Mouse (Mus musculus) lung, adult 2 months (tissue): Measurements from ENCODE around the gene Uba1. TPM values are rescaled to one million over a fixed set of nuclear protein-coding genes. Genes with fewer than 3 reads are reported as not detected.

Experiments
- DNase-seq: peaks from one replicate; pipeline ENCODE4 v3.0.0; 2022
- H3K4me1 ChIP-seq: fragments of 200-500 bp; 2 replicates; pipeline ENCODE4 v1.6.1; 2011; ENCODE audit warnings: low read length; ENCODE audit not compliant: control insufficient read depth, insufficient read depth
- H3K4me3 ChIP-seq: fragments of 200-500 bp; replicated peaks from 2 replicates; pipeline ENCODE3; 2011; ENCODE audit warnings: low read depth, mild to moderate bottlenecking, control low read depth, low read length; ENCODE audit errors: extremely low read depth
- CTCF ChIP-seq: fragments of 200-500 bp; IDR thresholded peaks from 2 replicates; pipeline ENCODE4 v1.5.1; 2011; ENCODE audit warnings: mild to moderate bottlenecking, low read length, control low read depth; ENCODE audit not compliant: insufficient read depth
- POLR2A ChIP-seq: fragments of 200-500 bp; IDR thresholded peaks from 2 replicates; pipeline ENCODE4 v1.6.1; 2011; ENCODE audit warnings: low read depth, mild to moderate bottlenecking, control low read depth, low read length, borderline replicate concordance; ENCODE audit errors: extremely low read depth
- WGBS: fragments of 180-500 bp; shearing (Covaris S2); methylation state at CpG from one replicate; pipeline ENCODE4 v1.1.7; 2018; 5-methylcytosine and 5-hydroxymethylcytosine counted together
- polyA plus RNA-seq: library from polyadenylated mRNA; depleted of rRNA; stranded (reverse); fragments of >200 nt; gene quantifications from 2 replicates; pipeline ENCODE4 v1.2.3, GENCODE M21; 2012

The Uba1 gene
- polyA plus RNA-seq, 1 experiment: 241 TPM

DNA sequence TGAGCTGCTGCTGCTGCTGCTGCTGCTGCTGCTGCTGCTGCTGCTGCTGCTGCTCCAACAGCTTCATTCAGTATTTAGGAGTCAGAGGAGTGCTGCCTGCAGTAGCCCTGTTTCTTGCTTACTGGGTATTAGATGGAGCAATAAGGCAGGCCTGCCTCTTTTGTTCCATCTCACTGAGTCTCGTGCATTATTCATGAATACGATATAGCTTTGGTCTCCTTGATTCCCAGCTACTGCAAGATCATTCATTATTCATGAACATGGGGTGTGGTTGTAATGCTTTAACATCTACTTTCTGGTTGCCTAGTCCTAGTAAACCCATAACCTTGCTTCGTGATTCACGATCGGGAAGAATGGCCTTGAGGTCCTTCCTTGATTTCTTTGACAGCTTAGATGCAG is 4.2 kb downstream of the Uba1 start:
- WGBS: 39% methylated on average over 5 of the region's 5 CpGs
- DNase-seq: no peak
- no peaks in the 10 kb centered on the region; the same call in 1 of the 2 replicates for H3K4me1 ChIP-seq
- TF ChIP-seq CTCF: no peak
- no peak for TF ChIP-seq POLR2A
- no peak overlapping the region for H3K4me3 ChIP-seq

DNA sequence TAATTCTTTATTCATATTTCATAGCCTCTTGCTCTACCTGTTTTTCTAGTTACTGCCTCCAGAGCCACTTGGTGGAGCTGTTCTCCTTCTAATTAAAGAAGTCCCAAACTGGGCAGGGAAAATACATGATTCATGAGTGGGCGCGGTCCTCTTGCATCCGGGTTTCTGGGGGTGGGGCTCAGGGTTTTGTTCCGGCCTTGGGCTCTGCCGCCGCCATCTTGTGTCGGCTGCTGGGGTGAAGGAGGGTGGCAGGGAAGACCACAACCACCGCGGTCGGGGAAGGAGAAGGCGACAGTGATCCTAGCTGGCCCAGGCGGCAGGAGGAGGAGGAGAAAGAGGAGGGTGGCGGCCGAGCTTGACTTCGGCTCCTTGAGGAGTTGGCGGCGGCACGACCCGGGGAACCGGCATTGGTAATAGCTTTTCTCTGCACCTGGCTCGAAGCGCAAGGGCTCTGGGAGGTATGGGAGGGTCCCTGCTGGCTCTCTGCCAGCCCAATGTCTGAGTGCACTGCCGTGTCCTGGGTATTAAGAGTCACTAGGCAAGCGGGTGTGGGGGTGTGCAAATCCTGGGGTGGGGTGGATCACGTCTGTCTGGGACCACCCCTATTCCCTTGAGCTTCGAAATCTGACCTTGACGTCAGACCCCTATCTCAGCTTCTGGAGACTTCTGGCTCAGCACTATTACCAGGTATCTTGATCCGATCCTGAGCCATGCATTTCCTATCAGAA is 4.8 kb downstream of the Uba1 start:
- Histone ChIP-seq H3K4me1 (no peaks in the 10 kb centered on the region; the same call in 1 of the 2 replicates), H3K4me3 (peak overlapping the region; percentile 94)
- TF ChIP-seq POLR2A (peak; percentile 72; the same call in 1 of the 2 replicates), CTCF (0 out of 2 replicates have a peak, but pooled peaks have one; percentile 8)
- peak; percentile 70 for DNase-seq
- WGBS: 23% methylated on average over 28 of the region's 28 CpGs

DNA sequence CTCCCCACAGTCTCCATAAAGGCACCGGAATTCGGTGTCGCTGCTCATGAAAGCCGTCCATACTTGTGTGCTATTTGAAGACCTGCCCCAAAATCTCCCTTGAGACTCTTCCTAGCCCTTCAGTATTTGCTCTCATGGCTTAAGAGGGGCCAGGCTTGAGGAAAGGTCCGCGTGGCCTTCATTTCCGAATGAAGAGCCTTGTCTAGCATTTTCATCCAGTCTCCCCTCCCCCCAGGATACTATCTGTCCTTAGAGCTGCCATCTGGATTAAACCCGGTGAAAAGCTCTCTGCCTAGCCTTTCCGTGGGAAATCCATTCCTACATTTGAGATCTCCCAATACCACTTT is 5.3 kb downstream of the Uba1 start:
- Histone ChIP-seq H3K4me3 (peak overlapping the region; percentile 94), H3K4me1 (no peaks in the 10 kb centered on the region; the same call in 1 of the 2 replicates)
- DNase-seq: no peak
- no peak for TF ChIP-seq CTCF
- no peak for TF ChIP-seq POLR2A
- WGBS: 34% methylated on average over 9 of the region's 9 CpGs

DNA sequence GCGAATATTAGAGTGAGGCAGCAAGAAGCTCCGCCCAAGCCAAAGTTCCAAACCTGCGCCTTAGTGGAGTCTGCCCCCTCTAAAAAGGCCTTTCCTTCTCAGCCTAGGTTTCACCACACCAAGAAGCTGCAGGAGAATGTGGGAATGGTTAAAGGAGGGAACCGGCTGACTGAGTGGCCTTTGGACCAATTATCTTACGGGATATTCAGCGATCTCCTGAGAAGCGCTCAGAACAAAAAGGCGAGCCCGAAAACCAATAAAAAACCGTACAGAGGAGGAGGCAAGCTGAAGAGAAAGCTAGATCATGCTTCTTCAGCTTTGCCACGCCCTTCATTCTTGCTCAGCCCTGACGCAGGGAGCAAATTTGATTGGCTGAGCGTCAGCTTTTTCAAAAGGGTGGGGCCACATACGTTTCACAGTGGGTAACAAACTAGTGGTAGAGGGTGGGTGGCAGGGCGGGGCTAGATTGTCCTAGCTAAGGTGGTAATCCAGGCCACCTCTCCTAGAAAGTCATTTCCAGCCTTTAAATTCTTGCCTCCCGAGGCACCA is 29.5 kb downstream of the Uba1 start, which contains the start of gene Cdk16:
TSS of gene Cdk16 (plus strand) at position 436 of the 549 bp plus-strand sequence.
- Histone ChIP-seq H3K4me1 (peaks cover 8% of the 10 kb centered on the region; the same call in 1 of the 2 replicates), H3K4me3 (peak within 1 kb of the TSS; percentile 88)
- peak; percentile 72 for DNase-seq
- TF ChIP-seq POLR2A (0 out of 2 replicates have a peak, but pooled peaks have one; percentile 11), CTCF (no peak)
- WGBS: 24% methylated on average over 16 of the region's 16 CpGs

DNA sequence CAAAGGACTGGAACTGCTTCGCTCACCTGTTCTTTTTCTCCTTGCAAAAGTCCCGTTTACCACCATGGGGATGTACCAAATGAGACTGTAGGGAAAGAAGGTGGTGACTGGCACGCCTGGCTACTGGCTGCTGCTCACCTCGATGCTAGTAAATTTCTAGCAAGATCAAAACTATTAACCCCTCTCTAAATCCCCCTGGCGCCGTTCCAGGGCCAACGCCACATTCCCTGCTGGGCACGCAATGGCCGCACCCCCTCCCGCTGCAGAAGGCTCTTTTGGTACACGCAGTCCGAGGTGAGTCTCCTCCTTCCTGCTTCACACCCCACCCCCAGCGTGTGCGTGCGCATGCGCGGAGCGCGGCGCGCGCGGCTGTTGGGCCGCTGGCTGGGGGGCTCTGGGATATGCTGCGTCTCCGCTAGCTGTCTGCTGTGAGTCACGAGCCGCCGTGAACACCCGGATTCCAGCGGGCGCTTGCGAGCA is 30.0 kb downstream of the Uba1 start:
- peak; percentile 77 for DNase-seq
- Histone ChIP-seq H3K4me3 (peak overlapping the region; percentile 88), H3K4me1 (peaks cover 8% of the 10 kb centered on the region; the same call in 1 of the 2 replicates)
- peak; percentile 68; the same call in 1 of the 2 replicates for TF ChIP-seq POLR2A
- no peak for TF ChIP-seq CTCF
- 18% methylated on average over 33 of the region's 33 CpGs for WGBS

DNA sequence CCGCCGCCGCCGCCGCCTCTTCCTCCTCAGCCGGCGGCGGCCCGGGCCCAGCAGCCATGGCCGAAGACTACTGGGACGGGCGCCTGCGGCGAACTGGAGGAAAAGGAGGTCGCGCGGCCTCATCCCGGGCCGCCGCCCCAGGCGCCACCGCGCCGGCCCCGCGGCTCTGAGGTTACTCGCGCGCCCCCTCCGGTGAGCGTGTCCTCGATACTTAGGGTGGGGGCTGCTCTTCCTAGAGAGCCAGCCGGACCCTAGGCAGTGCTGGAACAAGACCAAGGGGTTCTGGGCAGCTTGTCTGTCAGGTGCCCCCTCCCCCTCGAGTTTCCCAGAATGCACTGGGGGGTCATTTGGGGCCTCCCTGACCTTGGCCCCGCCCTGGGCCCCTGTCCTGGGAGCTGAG is 30.5 kb downstream of the Uba1 start:
- H3K4me3 ChIP-seq: peak overlapping the region; percentile 88
- TF ChIP-seq CTCF (no peak), POLR2A (no peak)
- 37% methylated on average over 32 of the region's 35 CpGs for WGBS
- peak; percentile 48 for DNase-seq
- peaks cover 8% of the 10 kb centered on the region; the same call in 1 of the 2 replicates for H3K4me1 ChIP-seq

DNA sequence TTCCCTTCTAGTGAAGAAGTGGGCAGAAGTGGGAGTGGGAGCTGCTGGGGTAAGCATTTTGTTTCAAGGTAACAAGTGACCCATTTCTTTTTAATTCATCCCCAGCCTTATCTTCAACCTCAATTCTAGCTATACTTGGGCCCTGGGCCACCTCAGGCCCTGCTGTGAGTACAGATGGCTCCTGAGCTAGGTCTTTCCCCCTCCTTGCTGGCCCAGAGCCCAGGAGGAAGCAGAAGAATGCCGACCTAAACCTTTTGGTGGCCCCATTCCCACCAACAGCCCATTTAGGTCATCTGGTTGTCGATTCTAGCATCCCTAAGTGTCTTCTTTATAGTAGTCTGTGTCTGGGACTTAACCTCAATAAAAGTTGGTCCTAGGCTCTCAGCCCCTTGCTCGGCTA is 33.4 kb downstream of the Uba1 start:
- no peak for DNase-seq
- no peak for TF ChIP-seq CTCF
- no peak for TF ChIP-seq POLR2A
- H3K4me1 ChIP-seq: peaks cover 8% of the 10 kb centered on the region; the same call in 1 of the 2 replicates
- no peak overlapping the region for H3K4me3 ChIP-seq
- WGBS: 49% methylated on average over 3 of the region's 3 CpGs

DNA sequence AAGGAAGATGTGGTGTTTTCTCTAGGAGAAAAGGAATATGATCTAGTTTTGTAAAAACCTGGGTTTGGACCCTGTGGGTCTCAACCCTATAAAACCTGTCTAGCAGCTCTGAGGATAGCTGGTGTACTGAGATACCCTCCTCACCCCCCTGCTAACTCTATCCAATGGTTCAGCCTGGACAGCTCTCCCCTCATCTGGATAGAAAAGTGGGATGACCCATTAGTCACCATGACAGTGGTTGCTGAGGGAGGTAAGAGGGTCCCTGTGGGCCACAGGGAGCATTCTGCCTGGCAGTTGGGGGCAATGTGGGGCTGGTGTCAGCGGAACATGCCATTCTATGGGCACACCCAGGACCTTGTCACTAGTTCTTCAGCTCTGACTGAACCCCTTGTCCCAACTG is 34.5 kb downstream of the Uba1 start:
- no peak for TF ChIP-seq POLR2A
- no peak for TF ChIP-seq CTCF
- Histone ChIP-seq H3K4me1 (peaks cover 8% of the 10 kb centered on the region; the same call in 1 of the 2 replicates), H3K4me3 (no peak overlapping the region)
- no peak for DNase-seq
- 68% methylated on average over 1 of the region's 1 CpGs for WGBS

DNA sequence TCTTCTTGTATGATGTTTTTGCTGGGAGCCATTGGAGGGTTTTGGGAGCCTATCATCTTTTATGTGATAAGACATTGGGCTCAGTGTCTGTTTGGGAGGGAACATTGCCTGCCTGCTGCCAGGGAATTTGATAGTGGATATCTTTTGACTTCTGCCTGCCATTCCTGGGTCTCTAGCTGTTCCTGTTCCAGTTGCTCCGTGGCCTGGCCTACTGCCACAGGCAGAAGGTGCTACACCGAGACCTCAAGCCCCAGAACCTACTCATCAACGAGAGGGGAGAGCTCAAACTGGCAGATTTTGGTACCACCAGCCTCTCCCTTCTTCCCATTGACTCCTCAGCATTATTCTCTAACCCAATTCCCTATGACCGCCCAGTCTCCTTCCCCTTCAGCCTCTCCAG is 37.7 kb downstream of the Uba1 start:
- no peak for TF ChIP-seq CTCF
- Histone ChIP-seq H3K4me1 (no peaks in the 10 kb centered on the region), H3K4me3 (no peak overlapping the region)
- 82% methylated on average over 4 of the region's 4 CpGs for WGBS
- DNase-seq: no peak

DNA sequence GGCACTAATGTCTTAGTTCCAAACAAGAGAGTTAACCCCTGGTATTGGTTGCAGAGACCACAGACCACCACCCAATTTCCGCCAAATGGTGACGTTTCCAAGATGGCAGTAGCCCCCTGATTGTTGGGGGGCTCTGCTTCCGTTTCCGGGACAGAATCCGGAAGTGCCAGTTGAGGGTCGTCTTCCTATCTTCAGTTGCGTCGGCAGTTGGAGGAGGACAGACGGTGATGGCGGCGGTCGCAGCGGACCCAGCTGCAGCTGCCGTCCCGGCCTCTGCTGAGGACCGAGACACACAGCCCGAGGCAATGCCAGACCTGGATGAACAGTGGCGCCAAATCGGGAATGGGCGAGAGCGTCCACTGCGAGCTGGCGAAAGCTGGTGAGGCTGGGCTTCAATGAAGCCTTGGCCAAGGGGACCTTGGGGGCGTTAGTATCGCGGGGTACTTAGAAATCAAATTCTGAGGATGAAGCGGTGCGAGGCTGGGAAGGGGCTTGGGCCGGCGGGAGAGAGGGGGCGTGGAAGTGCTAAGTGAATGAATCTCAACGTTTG is 45.7 kb downstream of the Uba1 start, which contains the start of gene Usp11:
TSS of gene Usp11 (plus strand) at position 166 of the 550 bp plus-strand sequence.
- TF ChIP-seq POLR2A (no peak), CTCF (no peak)
- no peak for DNase-seq
- 28% methylated on average over 32 of the region's 32 CpGs for WGBS
- Histone ChIP-seq H3K4me1 (0 out of 2 replicates have a peak, but pooled peaks cover 2% of the 10 kb centered on the region), H3K4me3 (peak within 1 kb of the TSS; percentile 93)
